Mouse (Mus musculus) adipose tissue, adult 10 weeks (tissue): ENCODE measurements around the gene Olfr1412. TPM values are rescaled to one million over a fixed set of nuclear protein-coding genes. Genes with fewer than 3 reads are reported as not detected.

Experiments used
- polyA plus RNA-seq: library from polyadenylated mRNA; stranded (reverse); fragments of 350-450 nt; fragmentation: Illumina TruSeq; extraction: RNeasy Lipid Tissue Mini Kit (QIAGEN cat#74804); gene quantifications from one replicate; pipeline ENCODE4 v1.2.3, GENCODE M21; 2014; ENCODE audit warnings: low read depth, low replicate concordance

The Olfr1412 gene
- polyA plus RNA-seq: not detected

DNA sequence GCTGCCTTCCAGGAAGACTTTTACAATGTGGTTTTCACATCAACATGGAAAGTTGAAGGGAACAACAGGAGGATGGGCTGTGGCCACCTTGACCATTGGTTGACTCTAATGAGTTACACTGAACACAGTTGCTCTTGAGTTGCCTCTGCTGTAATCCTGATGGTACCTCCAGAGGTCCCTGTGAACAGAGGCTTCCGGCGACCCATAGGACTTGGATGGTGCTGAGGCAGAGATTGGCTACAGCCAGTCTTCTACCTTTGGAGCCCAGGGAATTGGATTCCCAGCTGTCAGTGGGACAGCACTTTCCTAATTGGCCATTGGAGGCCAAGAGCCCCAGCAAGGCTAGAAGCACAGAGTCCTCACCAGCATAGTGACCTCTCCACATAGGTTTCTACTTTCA lies at the start of gene Olfr1412:
Gene Olfr1412, plus strand, starts transcription at position 301 of the 400 bp plus-strand sequence.

DNA sequence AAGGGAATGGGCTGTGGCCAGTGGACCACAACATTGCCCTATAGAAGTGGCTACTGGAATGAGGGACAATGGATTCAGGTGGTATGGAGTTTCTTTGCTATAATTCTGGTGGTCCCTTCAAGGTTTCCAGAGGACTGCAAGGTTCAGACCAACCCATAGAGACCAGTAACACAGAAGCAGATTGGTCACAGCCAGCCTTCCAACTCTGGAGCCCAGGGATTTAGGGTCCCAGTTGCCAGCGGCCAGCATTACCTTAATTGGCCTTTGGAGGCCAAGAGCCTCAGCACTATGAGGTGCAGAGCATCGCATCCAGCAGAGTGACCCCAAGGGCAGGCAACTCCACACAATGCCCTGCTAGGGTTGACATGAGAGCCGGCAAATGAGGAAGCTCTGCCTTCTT lies 14.6 kb upstream of the Olfr1412 start, which contains the start of gene Olfr1413:
Gene Olfr1413, plus strand, starts transcription at position 301 of the 400 bp plus-strand sequence.

DNA sequence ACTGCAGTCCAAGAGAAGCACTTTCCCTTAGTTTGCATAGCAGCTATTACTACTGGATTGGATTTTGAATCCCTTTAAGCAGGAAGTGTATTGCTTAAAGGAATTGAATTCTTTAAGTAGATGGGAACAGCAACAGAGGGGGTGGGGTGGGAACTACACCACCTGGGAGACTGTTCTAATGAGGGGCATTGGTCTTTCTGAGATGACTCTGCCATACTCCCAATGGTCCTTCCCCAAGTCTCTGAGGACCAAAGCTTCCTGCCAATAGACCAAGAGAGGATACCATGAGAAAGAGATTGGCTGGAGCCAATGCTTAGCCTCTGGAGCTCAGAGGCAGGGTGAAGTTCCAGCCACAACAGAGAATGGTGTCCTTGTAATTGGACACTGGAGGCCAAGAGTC lies 8.5 kb downstream of the Olfr1412 start, which contains the start of gene Olfr1411:
Gene Olfr1411, plus strand, starts transcription at position 301 of the 400 bp plus-strand sequence.

DNA sequence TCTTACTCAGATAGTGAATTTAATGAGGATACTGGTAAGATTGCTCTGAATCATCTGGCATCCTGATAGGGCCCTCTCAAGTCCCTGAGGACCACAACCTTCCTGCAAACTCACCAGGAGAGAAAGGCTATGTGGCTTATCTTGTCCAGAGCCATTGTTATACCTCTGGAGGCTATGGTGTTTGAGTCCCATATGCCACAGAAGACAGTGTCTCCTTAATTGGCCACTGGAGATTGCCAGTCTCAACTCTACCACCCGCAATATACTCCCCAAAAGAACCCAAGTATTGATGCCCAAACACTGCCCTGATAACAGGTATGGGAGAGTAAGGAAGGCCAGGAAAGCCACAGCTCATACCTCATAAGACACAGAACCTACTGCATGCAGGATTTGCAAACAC lies 19.9 kb downstream of the Olfr1412 start, which contains the start of gene Olfr1410:
Gene Olfr1410, plus strand, starts transcription at position 301 of the 400 bp plus-strand sequence.

DNA sequence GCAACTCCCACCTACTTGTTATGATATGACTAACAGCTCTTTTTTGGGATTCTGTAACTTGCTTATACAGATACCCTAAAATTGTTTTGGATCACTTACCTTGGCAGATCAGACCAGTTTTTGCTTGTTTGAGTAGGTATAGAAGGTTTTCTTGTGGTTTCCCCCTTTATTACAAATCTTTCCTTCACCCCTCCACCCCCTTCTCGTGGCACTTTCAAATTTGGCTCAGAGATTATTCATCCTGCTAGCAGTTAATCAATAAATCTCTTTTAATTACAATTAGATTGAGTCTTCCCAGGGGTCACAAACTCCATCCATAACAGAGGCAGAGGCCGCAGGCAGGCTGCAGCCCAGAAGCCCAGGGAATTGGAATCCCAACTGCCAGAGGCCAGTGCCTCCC lies 31.9 kb downstream of the Olfr1412 start, which contains the start of gene Olfr12:
Gene Olfr12, plus strand, starts transcription at position 301 of the 400 bp plus-strand sequence.

Other genes with a start within 250 kb of the Olfr1412 start
- gene Ndufa10, start 111.9 kb upstream of the Olfr1412 start, polyA plus RNA-seq: 98.5 TPM
- not detected for gene Olfr1416, start 100.7 kb upstream of the Olfr1412 start, polyA plus RNA-seq
- gene Olfr1415, start 89.7 kb upstream of the Olfr1412 start, polyA plus RNA-seq: not detected
- gene Olfr1414, start 67.1 kb upstream of the Olfr1412 start, polyA plus RNA-seq: 0.63 TPM
- not detected for gene Olfr1413, start 14.5 kb upstream of the Olfr1412 start, polyA plus RNA-seq
- not detected for gene Olfr1411, start 8.6 kb downstream of the Olfr1412 start, polyA plus RNA-seq
- not detected for gene Olfr1410, start 20.0 kb downstream of the Olfr1412 start, polyA plus RNA-seq
- gene Olfr12, start 32.0 kb downstream of the Olfr1412 start, polyA plus RNA-seq: not detected
- 327 TPM for gene Cops9, start 56.2 kb downstream of the Olfr1412 start, polyA plus RNA-seq
- not detected for gene Otos, start 63.1 kb downstream of the Olfr1412 start, polyA plus RNA-seq
- gene Gpc1, start 245.9 kb downstream of the Olfr1412 start, polyA plus RNA-seq: 36.2 TPM